Mouse (Mus musculus) embryonic stem cell, embryonic (primary cell): Measurements from ENCODE around the gene Rsu1.

Experiments
- CTCF ChIA-PET, 4 experiments: fragments of 300-600 bp in 2 of 4; fragments of 350-600 bp in 2 of 4; sonication (Branson Sonifier 250); formaldehyde crosslinking; loops; one replicate each; lab custom pipeline; 2022; ENCODE audit warnings: inconsistent platforms in 2 of 4; lab: Charles Lee
- POLR2A ChIA-PET, 4 experiments: fragments of 300-600 bp in 2 of 4; fragments of 350-600 bp in 2 of 4; sonication (Branson Sonifier 250); formaldehyde crosslinking; loops; one replicate each; lab custom pipeline; 2022; ENCODE audit warnings: antibody characterized with exemption in 4 of 4, inconsistent platforms in 1 of 4; lab: Charles Lee

Gene Rsu1

DNA sequence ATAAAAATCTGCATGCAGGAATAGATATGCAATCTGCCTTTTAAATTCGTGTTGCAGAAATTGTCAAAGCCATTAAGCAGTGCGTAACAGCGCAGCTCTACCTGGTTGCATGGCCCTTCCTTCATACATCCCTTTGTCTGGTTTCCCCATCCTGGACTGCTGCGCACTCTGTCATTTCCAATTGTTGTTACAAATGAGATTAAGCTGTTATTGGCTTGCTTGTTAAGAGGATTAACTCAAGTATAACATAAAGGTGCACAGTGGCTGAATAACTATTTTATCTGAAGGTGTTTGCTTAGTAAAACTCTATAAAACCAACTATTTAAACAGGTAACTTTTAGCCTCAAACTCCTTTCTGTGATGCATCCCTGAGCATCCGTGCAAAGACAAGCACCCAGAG, 150.8 kb downstream of the Rsu1 start:
- ChIA-PET POLR2A (no interaction called here), CTCF (no interaction called here)

- CTCF ChIA-PET, result no interaction called here
- POLR2A ChIA-PET, result no interaction called here
Observed at GRCm38 (mm10) chr2:13117896-13118295, 153.3 kb downstream of the Rsu1 start.

DNA sequence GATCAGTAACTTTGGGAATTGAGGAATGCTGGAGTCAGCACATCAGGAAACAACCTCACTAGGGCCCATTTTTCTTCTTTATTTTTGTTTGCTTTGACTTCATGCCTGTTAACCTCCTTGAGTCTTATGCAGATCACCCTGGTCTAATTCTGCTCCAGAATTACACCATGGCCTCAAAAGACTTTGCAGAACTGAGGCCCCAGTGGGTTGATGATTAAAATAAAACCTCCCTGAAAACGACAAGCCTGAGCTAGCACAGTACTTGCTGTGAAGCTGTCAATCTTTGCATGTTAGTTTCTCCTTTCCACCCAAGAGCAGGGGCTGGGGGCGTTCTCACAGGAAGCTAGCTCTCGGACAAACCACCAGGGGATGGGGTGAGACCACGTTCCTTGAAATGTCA, 164.7 kb downstream of the Rsu1 start:
- POLR2A ChIA-PET, result no interaction called here
- CTCF ChIA-PET, result no interaction called here

DNA sequence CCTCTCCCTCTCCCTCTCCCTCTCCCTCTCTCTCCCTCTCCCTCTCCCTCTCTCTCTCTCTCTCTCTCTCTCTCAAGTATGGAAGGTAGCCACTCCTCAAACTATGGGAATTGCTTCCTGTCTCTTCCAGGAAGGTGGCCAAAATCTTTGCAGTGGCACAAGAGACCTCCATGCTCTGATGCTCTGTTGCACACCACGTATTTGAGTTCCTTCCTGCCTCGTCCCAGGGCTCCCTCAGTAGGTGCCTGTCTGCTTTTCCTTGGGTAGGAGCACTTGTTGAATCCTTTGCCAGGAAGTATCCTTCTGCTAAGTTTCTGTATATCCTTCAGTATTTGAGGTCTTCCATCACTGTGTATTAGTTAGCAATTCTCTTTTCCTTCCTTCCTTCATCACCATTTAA, 166.8 kb downstream of the Rsu1 start:
- CTCF ChIA-PET, result no interaction called here

GRCm38 (mm10) chr2:13103797-13104200, 167.4 kb downstream of the Rsu1 start:
- POLR2A ChIA-PET, result interaction anchor here in 1 of 4 experiments (0.6 kb wide), 1 partner anchor 202 kb away, joined by 4 read pairs; no protein-coding TSS in a partner anchor
- CTCF ChIA-PET, result no interaction called here

More for the DNA sequence above, 166.8 kb downstream of the Rsu1 start:
- POLR2A ChIA-PET, result interaction anchor here in 1 of 4 experiments (0.6 kb wide), 1 partner anchor 202 kb away, joined by 4 read pairs; no protein-coding TSS in a partner anchor

- CTCF ChIA-PET, result no interaction called here
- POLR2A ChIA-PET, result no interaction called here
Observed at GRCm38 (mm10) chr2:13094045-13094444, 177.2 kb downstream of the Rsu1 start.

GRCm38 (mm10) chr2:13093570-13093969, 177.6 kb downstream of the Rsu1 start:
- CTCF ChIA-PET, result interaction anchor here in 1 of 4 experiments (0.6 kb wide), 1 partner anchor 360 kb away, joined by 15 read pairs; no protein-coding TSS in a partner anchor

DNA sequence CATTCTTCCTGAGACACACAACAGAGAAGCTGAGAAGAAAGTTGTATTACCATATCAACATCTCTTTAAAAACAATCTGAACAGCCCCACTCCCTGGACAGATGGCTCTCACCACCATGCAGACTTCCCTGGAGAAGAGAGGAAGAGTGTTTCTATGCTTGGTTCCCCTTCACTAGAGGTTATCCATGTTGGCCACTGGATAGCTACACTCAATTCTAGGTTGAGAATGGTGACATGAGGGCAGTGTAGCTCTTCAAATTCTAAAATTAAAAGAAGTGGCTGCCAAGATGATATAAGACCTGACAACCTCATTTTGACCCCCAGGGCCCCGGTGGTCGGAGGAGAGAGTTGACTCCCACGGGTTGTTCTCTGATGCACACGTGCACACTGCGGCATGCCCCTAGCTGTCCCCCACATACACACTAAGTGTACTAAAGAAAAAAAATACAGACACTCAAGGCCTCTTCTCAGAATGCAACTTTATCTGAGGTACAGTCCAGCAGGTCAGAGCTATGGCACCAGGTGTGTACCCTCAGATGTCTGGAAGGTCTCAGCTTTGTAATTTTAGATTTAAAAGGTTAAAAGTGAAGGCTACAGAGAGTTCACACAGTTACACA, 179.7 kb downstream of the Rsu1 start:
- ChIA-PET POLR2A (no interaction called here), CTCF (no interaction called here)

More at GRCm38 (mm10) chr2:13093570-13093969, 177.6 kb downstream of the Rsu1 start:
- POLR2A ChIA-PET, result no interaction called here

GRCm38 (mm10) chr2:13090841-13091240, 180.4 kb downstream of the Rsu1 start:
- ChIA-PET CTCF (no interaction called here), POLR2A (no interaction called here)

DNA sequence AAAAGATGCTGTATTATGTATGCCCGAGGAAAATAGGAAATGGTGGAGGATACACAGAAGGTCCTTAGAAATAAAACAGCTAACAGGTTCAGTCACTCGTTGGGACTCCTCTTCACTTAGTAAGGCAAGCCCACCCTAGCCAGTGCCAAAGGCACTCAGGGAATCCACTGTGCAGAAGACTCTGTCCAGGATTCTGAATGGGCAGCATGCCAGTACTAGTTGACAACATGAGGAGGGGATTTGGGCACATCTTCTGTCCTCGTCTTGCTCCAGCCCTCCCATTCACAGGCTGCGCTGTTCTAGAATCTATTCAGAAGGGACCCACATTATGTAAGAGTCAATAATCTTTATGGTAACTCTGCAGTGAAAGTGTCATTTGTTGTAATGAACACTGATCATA, 181.4 kb downstream of the Rsu1 start:
- POLR2A ChIA-PET, result interaction anchor here in 1 of 4 experiments (1.0 kb wide), 1 partner anchor 34 kb away, joined by 3 read pairs; no protein-coding TSS in a partner anchor
- CTCF ChIA-PET, result no interaction called here

DNA sequence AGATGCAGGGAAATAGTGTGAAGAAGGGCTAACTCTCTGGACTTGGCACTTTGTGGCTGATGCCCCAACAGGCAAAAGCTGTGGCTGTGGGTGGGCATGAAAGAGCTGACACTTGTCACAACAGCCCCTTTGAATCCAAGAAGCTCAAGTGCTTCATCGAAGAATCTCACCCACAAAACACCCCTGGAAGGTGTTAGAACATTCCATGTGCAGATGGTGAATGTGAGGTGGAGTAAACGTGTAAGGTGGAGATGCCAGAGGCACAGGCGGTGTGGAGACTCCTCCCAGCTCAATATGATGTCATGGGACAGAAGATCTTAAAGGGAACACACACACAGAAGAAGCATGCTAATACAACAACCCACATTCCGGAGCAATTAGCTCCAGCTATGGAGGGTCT, 182.9 kb downstream of the Rsu1 start:
- POLR2A ChIA-PET, result no interaction called here
- CTCF ChIA-PET, result no interaction called here

- CTCF ChIA-PET, result no interaction called here
- POLR2A ChIA-PET, result no interaction called here
Observed at GRCm38 (mm10) chr2:13087811-13088210, 183.4 kb downstream of the Rsu1 start.

DNA sequence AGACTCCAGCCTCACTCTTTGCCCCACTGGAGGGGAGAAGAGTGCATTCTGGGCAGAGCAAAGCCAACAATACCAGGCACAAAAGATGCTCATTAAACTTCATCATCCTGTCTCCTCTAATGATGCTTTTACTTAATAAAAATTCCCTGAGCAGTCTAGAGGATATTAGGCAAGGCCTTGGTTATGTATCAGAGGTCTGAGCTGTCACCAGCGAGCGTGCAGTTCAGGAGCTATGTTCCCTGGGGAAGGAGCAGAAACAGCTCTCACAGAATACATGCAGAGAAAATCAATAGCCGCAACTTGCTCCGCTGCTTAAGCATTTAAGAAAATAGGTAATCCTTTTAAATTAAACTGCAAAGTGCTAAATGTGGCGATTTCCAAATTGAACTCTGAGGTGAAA, 187.0 kb downstream of the Rsu1 start:
- CTCF ChIA-PET, result no interaction called here

DNA sequence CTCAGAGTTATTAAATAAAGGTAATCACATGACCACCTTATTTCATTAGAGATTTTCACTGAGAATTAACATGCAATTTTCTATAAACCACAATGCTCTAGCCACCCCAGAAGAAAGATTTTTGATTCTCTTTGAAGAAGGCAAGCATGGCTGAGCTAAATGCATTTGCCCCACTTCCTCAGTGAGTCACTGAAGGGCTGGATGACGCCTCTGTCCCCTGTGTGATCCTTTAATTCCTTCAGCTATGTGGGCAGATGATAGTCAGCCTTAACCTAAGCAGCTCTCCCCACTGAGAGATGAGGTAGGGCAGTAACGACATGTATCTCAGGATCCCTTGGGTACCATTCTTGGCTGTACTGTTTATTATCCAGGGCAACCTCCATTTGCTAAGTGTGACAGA, 190.7 kb downstream of the Rsu1 start:
- ChIA-PET POLR2A (no interaction called here), CTCF (no interaction called here)

More for the DNA sequence above, 187.0 kb downstream of the Rsu1 start:
- POLR2A ChIA-PET, result no interaction called here

GRCm38 (mm10) chr2:13072243-13072642, 199.0 kb downstream of the Rsu1 start:
- ChIA-PET CTCF (no interaction called here), POLR2A (no interaction called here)

- ChIA-PET POLR2A (no interaction called here), CTCF (no interaction called here)
Observed at GRCm38 (mm10) chr2:13060426-13061170, 210.6 kb downstream of the Rsu1 start.

DNA sequence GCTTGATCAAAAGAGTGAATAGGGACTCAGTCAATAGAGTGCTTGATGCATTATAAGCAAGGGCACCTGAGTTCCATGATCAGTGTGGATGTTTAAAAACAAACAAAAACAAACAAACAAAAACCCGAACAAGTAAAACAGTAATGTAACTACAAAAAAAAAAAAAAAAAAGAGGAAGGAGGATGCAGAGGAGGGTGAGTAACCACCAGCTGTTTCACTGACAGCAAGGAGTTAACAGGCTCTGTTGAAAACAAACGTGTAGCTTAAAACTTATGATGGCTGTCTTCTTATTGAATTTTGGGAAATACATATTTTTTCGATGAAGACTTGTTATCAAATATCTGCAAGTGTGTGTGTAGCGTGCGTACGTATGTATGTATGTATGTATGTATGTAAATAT, 222.6 kb downstream of the Rsu1 start:
- ChIA-PET POLR2A (interaction anchor here in 1 of 4 experiments (0.6 kb wide), 1 partner anchor 29 kb away, joined by 3 read pairs; no protein-coding TSS in a partner anchor), CTCF (no interaction called here)

- POLR2A ChIA-PET, result no interaction called here
- CTCF ChIA-PET, result no interaction called here
Observed at GRCm38 (mm10) chr2:13044555-13044954, 226.7 kb downstream of the Rsu1 start.

GRCm38 (mm10) chr2:13039785-13040184, 231.4 kb downstream of the Rsu1 start:
- CTCF ChIA-PET, result no interaction called here

DNA sequence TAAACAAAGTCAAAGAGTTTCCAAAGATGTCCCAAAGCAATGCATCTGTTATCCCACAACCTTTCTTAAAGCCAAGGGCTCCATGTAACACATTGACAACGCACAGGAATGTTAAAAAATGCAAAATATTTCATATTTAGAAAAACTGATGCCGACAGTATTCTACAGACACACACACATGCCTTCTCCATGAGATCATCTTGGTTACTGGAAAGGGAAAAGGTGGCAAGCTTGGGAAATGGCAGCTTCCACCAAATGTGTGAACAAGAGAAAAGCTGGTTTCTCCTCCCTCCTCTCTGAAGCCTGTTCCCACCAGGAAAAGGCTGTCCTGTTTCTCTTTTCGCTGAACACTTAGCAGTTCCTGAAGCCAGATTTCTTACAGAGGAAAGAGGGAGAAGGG, 232.4 kb downstream of the Rsu1 start:
- ChIA-PET CTCF (no interaction called here), POLR2A (interaction anchor here in 1 of 4 experiments (1.9 kb wide), 1 partner anchor 11 kb away, joined by 4 read pairs; no protein-coding TSS in a partner anchor)

More at GRCm38 (mm10) chr2:13039785-13040184, 231.4 kb downstream of the Rsu1 start:
- POLR2A ChIA-PET, result no interaction called here
